Mouse (Mus musculus) intestine, embryonic 14.5 days (tissue): ENCODE measurements around the gene Cabin1. TPM values are rescaled to one million over a fixed set of nuclear protein-coding genes. Genes with fewer than 3 reads are reported as not detected.

Source experiments
- ATAC-seq: fragments of 200-750 bp; cut with Nextera tagmentation; replicated peaks from 2 replicates; pipeline ENCODE4 v1.8.0; 2017; ENCODE audit warnings: low read depth, moderate number of reproducible peaks, moderate TSS enrichment, moderate library complexity; ENCODE audit not compliant: low FRiP score, low TSS enrichment
- DNase-seq: peaks from one replicate; pipeline ENCODE4 v3.0.0-alpha.2; 2018; ENCODE audit warnings: low spot score
- H3K27ac ChIP-seq: fragments of 300-500 bp; sonication (generic); 2 replicates; pipeline ENCODE4 v1.5.1; 2014; ENCODE audit warnings: low read depth, mild to moderate bottlenecking, control low read depth
- H3K27me3 ChIP-seq: fragments of 300-500 bp; sonication (generic); replicated peaks from 2 replicates; pipeline ENCODE4 v1.6.1; 2014; ENCODE audit warnings: low read length, control low read depth; ENCODE audit not compliant: control insufficient read depth, insufficient read depth
- H3K36me3 ChIP-seq: fragments of 300-500 bp; sonication (generic); 2 replicates; pipeline ENCODE4 v1.6.1; 2014; ENCODE audit warnings: low read length, control low read depth; ENCODE audit not compliant: control insufficient read depth, insufficient read depth
- H3K4me1 ChIP-seq: fragments of 300-500 bp; sonication (generic); replicated peaks from 2 replicates; pipeline ENCODE4 v1.6.1; 2014; ENCODE audit warnings: low read length, control low read depth, mixed read lengths; ENCODE audit not compliant: control insufficient read depth, insufficient read depth
- H3K4me2 ChIP-seq: fragments of 300-500 bp; sonication (generic); 2 replicates; pipeline ENCODE4 v1.6.1; 2014; ENCODE audit warnings: low read length
- H3K4me3 ChIP-seq: fragments of 300-500 bp; sonication (generic); 2 replicates; pipeline ENCODE4 v1.5.1; 2014; ENCODE audit warnings: low read depth, low read length, control low read depth, mixed read lengths
- H3K9ac ChIP-seq: fragments of 300-500 bp; sonication (generic); 2 replicates; pipeline ENCODE4 v1.6.1; 2014; ENCODE audit warnings: mild to moderate bottlenecking, low read length
- H3K9me3 ChIP-seq: fragments of 300-500 bp; sonication (generic); 2 replicates; pipeline ENCODE4 v1.6.1; 2016; ENCODE audit warnings: low read length, control low read depth; ENCODE audit not compliant: control insufficient read depth
- WGBS: fragments of 180-500 bp; shearing (Covaris S2); extraction: QIAGEN DNeasy Blood & Tissue Kit; methylation state at CpG from one replicate; pipeline ENCODE4 v1.1.7; 2014; 5-methylcytosine and 5-hydroxymethylcytosine counted together
- polyA plus RNA-seq: library from polyadenylated mRNA; unstranded; fragments of >200 nt; fragmentation: Nextera tagmentation; extraction: Ambion mirVana; gene quantifications from 2 replicates; pipeline ENCODE4 v1.2.1, GENCODE M21; 2014

Gene Cabin1
- polyA plus RNA-seq, 1 experiment from 2014 or later, result 47.2 TPM

GRCm38 (mm10) chr10:75789081-75789735 is 25.1 kb upstream of the Cabin1 start:
- H3K4me3 ChIP-seq, result no peak overlapping the region
- WGBS, result 79% methylated on average over 6 of the region's 6 CpGs
- H3K4me1 ChIP-seq, result no peaks in the 10 kb centered on the region
- no peak overlapping the region for H3K27ac ChIP-seq
- peak; percentile 50 for DNase-seq
- ATAC-seq, result 0 out of 2 replicates have a peak, but pooled peaks have one; percentile 36
- no peaks in the 10 kb centered on the region for H3K27me3 ChIP-seq
- no peak overlapping the region for H3K4me2 ChIP-seq
- H3K9ac ChIP-seq, result no peak overlapping the region
- H3K9me3 ChIP-seq, result no peaks in the 10 kb centered on the region
- H3K36me3 ChIP-seq, result no peaks in the 10 kb centered on the region

GRCm38 (mm10) chr10:75788277-75788676 is 24.1 kb upstream of the Cabin1 start:
- H3K9me3 ChIP-seq, result no peaks in the 10 kb centered on the region
- H3K36me3 ChIP-seq, result no peaks in the 10 kb centered on the region
- H3K27me3 ChIP-seq, result no peaks in the 10 kb centered on the region
- no peak overlapping the region for H3K27ac ChIP-seq
- no peak for ATAC-seq
- no peak overlapping the region for H3K4me3 ChIP-seq
- DNase-seq, result peak; percentile 15
- no peaks in the 10 kb centered on the region for H3K4me1 ChIP-seq
- no peak overlapping the region for H3K9ac ChIP-seq
- 94% methylated on average over 8 of the region's 8 CpGs for WGBS
- no peak overlapping the region for H3K4me2 ChIP-seq

- Histone ChIP-seq H3K9me3 (no peaks in the 10 kb centered on the region), H3K4me2 (no peak overlapping the region), H3K27ac (no peak overlapping the region), H3K4me1 (no peaks in the 10 kb centered on the region), H3K36me3 (no peaks in the 10 kb centered on the region), H3K27me3 (no peaks in the 10 kb centered on the region), H3K4me3 (no peak overlapping the region), H3K9ac (no peak overlapping the region)
- DNase-seq, result no peak
- 60% methylated on average over 1 of the region's 1 CpGs for WGBS
- ATAC-seq, result no peak
Observed at GRCm38 (mm10) chr10:75785442-75785841, 21.3 kb upstream of the Cabin1 start.

- H3K36me3 ChIP-seq, result no peaks in the 10 kb centered on the region
- under 1% methylated on average over 28 of the region's 28 CpGs for WGBS
Observed at GRCm38 (mm10) chr10:75780769-75781578, 16.8 kb upstream of the Cabin1 start, which contains the start of the genes Gm20441 and Gstt3. Gm20441 (minus strand) TSS chr10:75780954. Gstt3 (minus strand) TSS chr10:75781414.

GRCm38 (mm10) chr10:75779206-75780174 is 15.3 kb upstream of the Cabin1 start:
- Histone ChIP-seq H3K9me3 (no peaks in the 10 kb centered on the region), H3K9ac (no peak overlapping the region), H3K27me3 (0 out of 2 replicates have a peak, but pooled peaks cover 3% of the 10 kb centered on the region), H3K27ac (no peak overlapping the region), H3K4me1 (no peaks in the 10 kb centered on the region), H3K36me3 (no peaks in the 10 kb centered on the region), H3K4me3 (peak overlapping the region; percentile 44; the same call in 1 of the 2 replicates), H3K4me2 (peak overlapping the region; percentile 89)
- DNase-seq, result peak; percentile 58
- no peak for ATAC-seq
- 35% methylated on average over 15 of the region's 15 CpGs for WGBS

More at GRCm38 (mm10) chr10:75780769-75781578, 16.8 kb upstream of the Cabin1 start, which contains the start of the genes Gm20441 and Gstt3:
- Histone ChIP-seq H3K4me2 (peak within 1 kb of the TSS; percentile 89), H3K27me3 (0 out of 2 replicates have a peak, but pooled peaks cover 3% of the 10 kb centered on the region), H3K27ac (peak within 1 kb of the TSS; percentile 68), H3K4me3 (peak within 1 kb of the TSS; percentile 44), H3K9ac (peak within 1 kb of the TSS; percentile 28), H3K4me1 (no peaks in the 10 kb centered on the region), H3K9me3 (no peaks in the 10 kb centered on the region)
- peak; percentile 84 for DNase-seq
- peak; percentile 93 for ATAC-seq

- no peak overlapping the region for H3K9ac ChIP-seq
- ATAC-seq (no peak), DNase-seq (no peak)
- H3K4me3 ChIP-seq, result no peak overlapping the region
- no peaks in the 10 kb centered on the region for H3K36me3 ChIP-seq
- 0 out of 2 replicates have a peak, but pooled peaks cover 3% of the 10 kb centered on the region for H3K27me3 ChIP-seq
- H3K4me2 ChIP-seq, result no peak overlapping the region
- WGBS, result 77% methylated on average over 2 of the region's 2 CpGs
- H3K27ac ChIP-seq, result no peak overlapping the region
- no peaks in the 10 kb centered on the region for H3K4me1 ChIP-seq
- H3K9me3 ChIP-seq, result no peaks in the 10 kb centered on the region
Observed at GRCm38 (mm10) chr10:75777885-75778284, 13.7 kb upstream of the Cabin1 start.

- Histone ChIP-seq H3K4me3 (no peak overlapping the region), H3K9ac (no peak overlapping the region), H3K4me1 (peaks cover 5% of the 10 kb centered on the region; the same call in 1 of the 2 replicates), H3K4me2 (no peak overlapping the region), H3K9me3 (no peaks in the 10 kb centered on the region), H3K36me3 (no peaks in the 10 kb centered on the region), H3K27ac (no peak overlapping the region), H3K27me3 (0 out of 2 replicates have a peak, but pooled peaks cover 3% of the 10 kb centered on the region)
- no peak for ATAC-seq
- DNase-seq, result no peak
- 89% methylated on average over 6 of the region's 6 CpGs for WGBS
Observed at GRCm38 (mm10) chr10:75776562-75776961, 12.4 kb upstream of the Cabin1 start.

- H3K36me3 ChIP-seq, result no peaks in the 10 kb centered on the region
- no peak overlapping the region for H3K27ac ChIP-seq
- ATAC-seq (no peak), DNase-seq (no peak)
- H3K9ac ChIP-seq, result no peak overlapping the region
- H3K4me2 ChIP-seq, result no peak overlapping the region
- peaks cover 5% of the 10 kb centered on the region; the same call in 1 of the 2 replicates for H3K4me1 ChIP-seq
- WGBS, result 88% methylated on average over 9 of the region's 9 CpGs
- no peak overlapping the region for H3K4me3 ChIP-seq
- H3K27me3 ChIP-seq, result no peaks in the 10 kb centered on the region
- no peaks in the 10 kb centered on the region for H3K9me3 ChIP-seq
Observed at GRCm38 (mm10) chr10:75774587-75774986, 10.4 kb upstream of the Cabin1 start.
